Mouse (Mus musculus): ENCODE results near the gene S100a11. TPM values are rescaled to one million over a fixed set of nuclear protein-coding genes. Genes with fewer than 3 reads are reported as not detected.
"Not testable (repeated sequence)": the region's sequence is repeated elsewhere in the genome, so short reads cannot be mapped to it uniquely, and the experiment has no call there.

Gene S100a11
- 317 and 320 TPM in 2 replicates for polyA plus RNA-seq (2014; fragmentation: Nextera tagmentation; extraction: Ambion mirVana)

DNA sequence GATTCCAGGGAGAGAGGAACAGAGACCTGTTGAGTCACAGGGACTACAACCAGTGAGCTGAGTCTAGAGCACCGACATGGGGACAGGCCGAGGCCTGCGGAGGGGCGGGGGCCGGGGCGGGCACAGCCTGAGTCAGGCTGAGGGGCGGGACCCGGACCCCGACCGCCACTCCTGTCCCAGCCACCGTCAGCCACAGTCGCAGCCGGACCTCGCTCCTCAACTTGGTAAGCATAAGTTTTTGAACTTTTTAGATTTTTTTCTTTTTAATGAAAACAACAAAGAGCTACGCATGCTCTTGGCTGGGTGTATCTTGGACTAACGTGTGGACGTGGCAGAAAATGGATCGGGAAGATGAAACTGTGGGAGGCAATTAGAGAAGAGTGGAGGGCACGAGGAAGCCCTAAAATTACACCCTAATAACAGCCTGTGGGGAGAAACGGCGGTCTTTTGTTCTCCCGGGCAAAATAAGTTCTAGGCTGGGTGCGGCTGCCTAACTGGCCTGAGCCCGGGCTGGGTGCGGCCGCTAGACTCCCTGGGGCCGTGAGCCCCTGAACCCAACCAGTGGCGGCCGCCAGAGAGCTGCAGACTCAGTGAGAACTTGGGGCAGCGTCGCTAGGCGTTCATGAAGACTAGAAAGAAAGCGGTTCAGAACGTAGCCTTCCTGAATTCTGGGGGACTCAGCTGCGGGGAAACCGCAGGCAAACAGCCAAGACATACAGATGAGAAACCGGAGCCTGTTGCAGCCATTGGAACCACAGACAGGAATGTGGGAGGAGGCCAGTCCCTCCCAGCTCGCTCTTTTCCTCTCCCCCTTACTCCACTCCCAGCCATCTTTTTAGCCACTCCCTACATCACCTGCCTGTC is at the start of gene S100a11:
Gene S100a11 (plus strand): TSS at position 159 of the 864 bp plus-strand sequence.
- H3K4me3 ChIP-seq (ENCODE audit: low read depth, low read length): peak within 1 kb of the TSS; percentile 45
- H3K36me3 ChIP-seq (ENCODE audit: control insufficient read depth, insufficient read depth, low read length): no peaks in the 10 kb centered on the region
- ATAC-seq (replicated peaks; ENCODE audit: low FRiP score): peak; percentile 92
- H3K4me2 ChIP-seq (ENCODE audit: low read depth, low read length, severe bottlenecking): peak within 1 kb of the TSS; percentile 75
- no peaks in the 10 kb centered on the region for H3K4me1 ChIP-seq (replicated peaks; ENCODE audit: control insufficient read depth, insufficient read depth, low read length)
- no peaks in the 10 kb centered on the region for H3K27me3 ChIP-seq (ENCODE audit: control insufficient read depth, insufficient read depth, low read length)
- H3K9me3 ChIP-seq (ENCODE audit: control insufficient read depth, low read length): no peaks in the 10 kb centered on the region
- peak within 1 kb of the TSS; percentile 59 for H3K9ac ChIP-seq (ENCODE audit: low read length)
- no peak within 1 kb of the TSS for H3K27ac ChIP-seq (ENCODE audit: low read depth, low read length)
- DNase-seq (ENCODE audit: low spot score): peak; percentile 80
- under 1% methylated on average over 38 of the region's 38 CpGs for WGBS

- H3K4me2 ChIP-seq (ENCODE audit: low read depth, low read length, severe bottlenecking): no peak overlapping the region
- no peaks in the 10 kb centered on the region for H3K9me3 ChIP-seq (ENCODE audit: control insufficient read depth, low read length)
- H3K4me3 ChIP-seq (ENCODE audit: low read depth, low read length): no peak overlapping the region
- H3K36me3 ChIP-seq (ENCODE audit: control insufficient read depth, insufficient read depth, low read length): no peaks in the 10 kb centered on the region
- H3K27ac ChIP-seq (ENCODE audit: low read depth, low read length): no peak overlapping the region
- 88% methylated on average over 1 of the region's 1 CpGs for WGBS
- DNase-seq (ENCODE audit: low spot score): no peak
- no peak overlapping the region for H3K9ac ChIP-seq (ENCODE audit: low read length)
- no peaks in the 10 kb centered on the region for H3K27me3 ChIP-seq (ENCODE audit: control insufficient read depth, insufficient read depth, low read length)
- no peak for ATAC-seq (replicated peaks; ENCODE audit: low FRiP score)
- H3K4me1 ChIP-seq (replicated peaks; ENCODE audit: control insufficient read depth, insufficient read depth, low read length): no peaks in the 10 kb centered on the region
These were observed 40.2 kb upstream of the S100a11 start for GRCm38 (mm10) chr3:93480053-93480452.

- no peak overlapping the region for H3K4me3 ChIP-seq (ENCODE audit: low read depth, low read length)
- DNase-seq (ENCODE audit: low spot score) (no peak), ATAC-seq (replicated peaks; ENCODE audit: low FRiP score) (no peak)
- no peak overlapping the region for H3K27ac ChIP-seq (ENCODE audit: low read depth, low read length)
- 79% methylated on average over 2 of the region's 2 CpGs for WGBS
- no peaks in the 10 kb centered on the region for H3K27me3 ChIP-seq (ENCODE audit: control insufficient read depth, insufficient read depth, low read length)
- H3K4me2 ChIP-seq (ENCODE audit: low read depth, low read length, severe bottlenecking): no peak overlapping the region
- H3K36me3 ChIP-seq (ENCODE audit: control insufficient read depth, insufficient read depth, low read length): no peaks in the 10 kb centered on the region
- H3K4me1 ChIP-seq (replicated peaks; ENCODE audit: control insufficient read depth, insufficient read depth, low read length): no peaks in the 10 kb centered on the region
- no peaks in the 10 kb centered on the region for H3K9me3 ChIP-seq (ENCODE audit: control insufficient read depth, low read length)
- no peak overlapping the region for H3K9ac ChIP-seq (ENCODE audit: low read length)
These were observed 38.2 kb upstream of the S100a11 start for GRCm38 (mm10) chr3:93481982-93482616.

GRCm38 (mm10) chr3:93485611-93486010 is 34.7 kb upstream of the S100a11 start:
- Histone ChIP-seq H3K27ac (ENCODE audit: low read depth, low read length) (no peak overlapping the region), H3K36me3 (ENCODE audit: control insufficient read depth, insufficient read depth, low read length) (no peaks in the 10 kb centered on the region), H3K9ac (ENCODE audit: low read length) (no peak overlapping the region), H3K27me3 (ENCODE audit: control insufficient read depth, insufficient read depth, low read length) (no peaks in the 10 kb centered on the region), H3K9me3 (ENCODE audit: control insufficient read depth, low read length) (no peaks in the 10 kb centered on the region), H3K4me2 (ENCODE audit: low read depth, low read length, severe bottlenecking) (no peak overlapping the region), H3K4me3 (ENCODE audit: low read depth, low read length) (no peak overlapping the region), H3K4me1 (replicated peaks; ENCODE audit: control insufficient read depth, insufficient read depth, low read length) (no peaks in the 10 kb centered on the region)
- DNase-seq (ENCODE audit: low spot score): no peak
- no peak for ATAC-seq (replicated peaks; ENCODE audit: low FRiP score)
- 87% methylated on average over 3 of the region's 3 CpGs for WGBS

GRCm38 (mm10) chr3:93488541-93488940 is 31.7 kb upstream of the S100a11 start:
- Histone ChIP-seq H3K9ac (ENCODE audit: low read length) (no peak overlapping the region), H3K27me3 (ENCODE audit: control insufficient read depth, insufficient read depth, low read length) (no peaks in the 10 kb centered on the region), H3K9me3 (ENCODE audit: control insufficient read depth, low read length) (no peaks in the 10 kb centered on the region), H3K27ac (ENCODE audit: low read depth, low read length) (no peak overlapping the region), H3K4me3 (ENCODE audit: low read depth, low read length) (no peak overlapping the region), H3K36me3 (ENCODE audit: control insufficient read depth, insufficient read depth, low read length) (no peaks in the 10 kb centered on the region), H3K4me1 (replicated peaks; ENCODE audit: control insufficient read depth, insufficient read depth, low read length) (no peaks in the 10 kb centered on the region), H3K4me2 (ENCODE audit: low read depth, low read length, severe bottlenecking) (no peak overlapping the region)
- WGBS: 88% methylated on average over 2 of the region's 2 CpGs
- ATAC-seq (replicated peaks; ENCODE audit: low FRiP score): no peak
- DNase-seq (ENCODE audit: low spot score): no peak

- Histone ChIP-seq H3K4me1 (replicated peaks; ENCODE audit: control insufficient read depth, insufficient read depth, low read length) (no peaks in the 10 kb centered on the region), H3K4me2 (ENCODE audit: low read depth, low read length, severe bottlenecking) (no peak overlapping the region), H3K27me3 (ENCODE audit: control insufficient read depth, insufficient read depth, low read length) (no peaks in the 10 kb centered on the region), H3K9me3 (ENCODE audit: control insufficient read depth, low read length) (no peaks in the 10 kb centered on the region), H3K36me3 (ENCODE audit: control insufficient read depth, insufficient read depth, low read length) (no peaks in the 10 kb centered on the region), H3K27ac (ENCODE audit: low read depth, low read length) (no peak overlapping the region), H3K4me3 (ENCODE audit: low read depth, low read length) (no peak overlapping the region), H3K9ac (ENCODE audit: low read length) (no peak overlapping the region)
- no peak for ATAC-seq (replicated peaks; ENCODE audit: low FRiP score)
- no peak for DNase-seq (ENCODE audit: low spot score)
- 76% methylated on average over 3 of the region's 3 CpGs for WGBS
These were observed 28.1 kb upstream of the S100a11 start for GRCm38 (mm10) chr3:93492176-93492575.

DNA sequence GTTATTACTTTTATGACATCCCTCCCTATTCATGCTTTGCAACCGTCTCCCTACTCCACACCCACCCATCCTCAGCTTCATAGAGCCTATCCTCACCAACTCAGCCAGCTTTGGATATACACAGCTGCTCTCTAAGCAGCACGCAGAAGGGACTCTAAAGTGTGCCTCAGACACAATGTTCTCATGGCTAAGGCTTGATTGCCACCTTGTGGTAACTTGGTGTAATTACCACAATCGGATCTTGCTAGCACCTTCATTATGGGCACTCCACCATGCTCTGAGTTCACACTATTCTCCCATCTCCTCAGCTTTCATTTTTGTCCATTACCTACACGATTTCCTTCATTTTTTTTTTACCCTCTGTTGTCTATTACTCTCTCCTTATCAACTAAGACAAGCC is 26.3 kb upstream of the S100a11 start:
- Histone ChIP-seq H3K9me3 (ENCODE audit: control insufficient read depth, low read length) (no peaks in the 10 kb centered on the region), H3K4me2 (ENCODE audit: low read depth, low read length, severe bottlenecking) (no peak overlapping the region), H3K27ac (ENCODE audit: low read depth, low read length) (no peak overlapping the region), H3K9ac (ENCODE audit: low read length) (no peak overlapping the region), H3K27me3 (ENCODE audit: control insufficient read depth, insufficient read depth, low read length) (no peaks in the 10 kb centered on the region), H3K36me3 (ENCODE audit: control insufficient read depth, insufficient read depth, low read length) (no peaks in the 10 kb centered on the region), H3K4me3 (ENCODE audit: low read depth, low read length) (no peak overlapping the region), H3K4me1 (replicated peaks; ENCODE audit: control insufficient read depth, insufficient read depth, low read length) (no peaks in the 10 kb centered on the region)
- DNase-seq (ENCODE audit: low spot score) (no peak), ATAC-seq (replicated peaks; ENCODE audit: low FRiP score) (peak; percentile 86)
- WGBS: 2% methylated on average over 4 of the region's 4 CpGs

DNA sequence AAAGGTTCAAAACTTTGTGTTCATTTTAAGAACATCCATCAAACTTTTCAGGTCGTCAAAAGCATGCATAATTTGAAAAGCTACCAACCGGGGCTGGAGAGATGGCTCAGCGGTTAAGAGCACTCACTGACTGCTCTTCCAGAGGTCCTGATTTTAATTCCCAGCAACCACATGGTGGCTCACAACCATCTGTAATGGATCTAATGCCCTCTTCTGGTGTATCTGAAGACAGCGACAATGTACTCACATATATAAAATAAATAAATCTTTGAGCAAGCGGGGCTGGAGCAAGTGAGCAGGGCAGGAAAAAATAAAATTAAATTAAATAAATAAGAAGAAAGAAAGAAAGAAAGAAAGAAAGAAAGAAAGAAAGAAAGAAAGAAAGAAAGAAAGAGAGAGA is 25.5 kb upstream of the S100a11 start:
- not testable (repeated sequence) for ATAC-seq (replicated peaks; ENCODE audit: low FRiP score); DNase-seq (ENCODE audit: low spot score); H3K4me1 ChIP-seq (replicated peaks; ENCODE audit: control insufficient read depth, insufficient read depth, low read length); H3K27ac ChIP-seq (ENCODE audit: low read depth, low read length); H3K9me3 ChIP-seq (ENCODE audit: control insufficient read depth, low read length); H3K27me3 ChIP-seq (ENCODE audit: control insufficient read depth, insufficient read depth, low read length); H3K9ac ChIP-seq (ENCODE audit: low read length); H3K36me3 ChIP-seq (ENCODE audit: control insufficient read depth, insufficient read depth, low read length); H3K4me2 ChIP-seq (ENCODE audit: low read depth, low read length, severe bottlenecking); H3K4me3 ChIP-seq (ENCODE audit: low read depth, low read length)
- 27% methylated on average over 5 of the region's 5 CpGs for WGBS
